ENCODE assay signal across 20 mouse cellular contexts in the genomic region with DNA sequence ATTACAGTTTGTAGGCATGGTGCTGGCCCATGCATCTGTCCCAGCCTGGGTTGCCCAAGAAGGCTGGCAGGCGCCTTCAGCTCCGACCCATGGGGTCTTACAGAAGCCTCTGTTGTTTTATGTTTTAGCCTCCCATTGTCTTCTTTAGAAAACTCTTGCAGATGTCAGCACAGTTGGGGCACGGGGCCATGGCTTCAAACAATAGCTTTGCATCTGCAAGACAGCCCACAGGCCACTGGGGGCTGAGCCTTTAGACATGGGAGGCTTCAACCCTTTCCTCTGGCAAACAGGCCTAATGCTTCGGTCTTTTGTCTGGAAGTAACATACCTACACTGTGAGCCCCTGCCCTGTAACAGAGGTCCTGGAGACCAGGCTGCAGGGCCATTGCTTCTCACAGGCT.
DNase-seq lines count a peak whose midpoint lies in the region; TF ChIP-seq lines count a peak whose summit lies in the region.
"Had no signal": no experiment of that assay in that cellular context is flagged by ENCODE, and none has a peak within 500 bp of the region (broad histone marks: within the 10 kb centered on the region; RNA-seq: fewer than 3 reads in every experiment).

No protein-coding gene starts in this region.

- no peaks in the 10 kb centered on the region for H3K27me3 ChIP-seq in limb, embryonic 10.5 days (ENCODE audit: low read depth, poor library complexity, severe bottlenecking)
- H3K27me3 ChIP-seq: hindbrain, embryonic 12.5 days; midbrain, embryonic 15.5 days had no signal

- TF ChIP-seq CTCF in gastrocnemius, adult 2 months (IDR thresholded peaks at IDR 0.05): no peak

- intact Hi-C loops in gastrocnemius, adult 2 months (cut with DNase I): no loop called here
- intact Hi-C loops in gastrocnemius, postnatal 36 days (cut with DNase I): loop anchor here (5.0 to 10.0 kb wide), 2 partner anchors 84 to 124 kb away; no protein-coding TSS in a partner anchor
- intact Hi-C loops in left cerebral cortex, postnatal 4 days (cut with DNase I): no loop called here
- intact Hi-C loops in left cerebral cortex, postnatal 36 days (cut with DNase I): loop anchor here (5.0 kb wide), 1 partner anchor 161 kb away; a partner anchor contains a TSS

- H3K4me3 ChIP-seq in gastrocnemius, adult 2 months: no peak overlapping the region
- no peak overlapping the region for H3K4me3 ChIP-seq in limb, embryonic 10.5 days
- H3K4me3 ChIP-seq: heart, adult 2 months; hindbrain, embryonic 12.5 days; liver, embryonic 15.5 days; midbrain, embryonic 15.5 days had no signal

- no peaks in the 10 kb centered on the region for H3K36me3 ChIP-seq in limb, embryonic 10.5 days
- H3K36me3 ChIP-seq: G1E; hindbrain, embryonic 12.5 days; liver, embryonic 15.5 days; midbrain, embryonic 15.5 days had no signal

- DNase-seq in gastrocnemius, adult 2 months: peak; percentile 8
- no peak for DNase-seq in gastrocnemius, postnatal 36 days
- DNase-seq in left cerebral cortex, postnatal 4 days: peak; percentile 27
- DNase-seq in left cerebral cortex, postnatal 36 days (ENCODE audit: low spot score in 2 of 2): no peak
- no peak for DNase-seq in limb, embryonic 10.5 days (ENCODE audit: low spot score)
- no peak for DNase-seq in urinary bladder, postnatal 10 days (ENCODE audit: low spot score)
- DNase-seq in kidney, postnatal 4 days: no peak
- DNase-seq: adrenal gland, adult 8-10 months; cerebellum, adult 8-10 months; cerebellum, postnatal 36 days; heart, adult 2 months; heart, postnatal 14 days; kidney, adult 9 months; kidney, postnatal 10 days; lung, embryonic 14.5 days; lung, postnatal 14 days had no signal

- WGBS in limb, embryonic 10.5 days: 78% methylated on average over 4 of the region's 4 CpGs

- H3K27ac ChIP-seq in gastrocnemius, adult 2 months: no peak overlapping the region
- H3K27ac ChIP-seq in limb, embryonic 10.5 days: 0 out of 2 replicates have a peak overlapping the region, but pooled peaks have one; percentile 7
- H3K27ac ChIP-seq: heart, adult 2 months; hindbrain, embryonic 12.5 days; liver, embryonic 15.5 days; midbrain, embryonic 15.5 days had no signal

- peaks cover 26% of the 10 kb centered on the region for H3K4me1 ChIP-seq in limb, embryonic 10.5 days
- H3K4me1 ChIP-seq: midbrain, embryonic 15.5 days had no signal

- H3K9me3 ChIP-seq in limb, embryonic 10.5 days (replicated peaks): no peaks in the 10 kb centered on the region
- H3K9me3 ChIP-seq: G1E; hindbrain, embryonic 12.5 days; liver, embryonic 15.5 days; midbrain, embryonic 15.5 days had no signal

Comparison
In these comparisons a context has a peak if more than half of its experiments do, and no peak if none do; other contexts are left out.
1. DNase-seq: peak in gastrocnemius, adult 2 months (single experiment) and left cerebral cortex, postnatal 4 days (single experiment); none in gastrocnemius, postnatal 36 days (0 of 2), left cerebral cortex, postnatal 36 days (0 of 2), limb, embryonic 10.5 days (single experiment), urinary bladder, postnatal 10 days (single experiment) and kidney, postnatal 4 days (0 of 2).
2. intact Hi-C loops: an anchor here in gastrocnemius, postnatal 36 days (5.0 to 10.0 kb wide) and left cerebral cortex, postnatal 36 days (5.0 kb wide); none called in gastrocnemius, adult 2 months and left cerebral cortex, postnatal 4 days.